Mouse (Mus musculus) liver, embryonic 14.5 days (tissue): Measurements from ENCODE around the gene Ivns1abp. TPM values are rescaled to one million over a fixed set of nuclear protein-coding genes. Genes with fewer than 3 reads are reported as not detected.

ENCODE experiments used
- ATAC-seq: fragments of 200-750 bp; cut with Nextera tagmentation; 2 replicates; pipeline ENCODE4 v1.8.0; 2017; ENCODE audit warnings: moderate number of reproducible peaks, mild to moderate bottlenecking, moderate library complexity; ENCODE audit not compliant: insufficient read depth
- DNase-seq, 3 experiments: peaks; one replicate each; pipeline ENCODE4 v3.0.0-alpha.2; 2012 to 2013; ENCODE audit warnings: low read depth in 3 of 3, low spot score in 3 of 3
- H3K27ac ChIP-seq: fragments of 300-500 bp; sonication (generic); 2 replicates; pipeline ENCODE4 v1.5.1; 2014; ENCODE audit warnings: moderate library complexity, mild to moderate bottlenecking, control low read depth, inconsistent platforms
- H3K27me3 ChIP-seq: fragments of 300-500 bp; sonication (generic); 2 replicates; pipeline ENCODE4 v1.6.1; 2014; ENCODE audit warnings: mild to moderate bottlenecking, low read length, moderate library complexity; ENCODE audit not compliant: control insufficient read depth, insufficient read depth
- H3K36me3 ChIP-seq: fragments of 300-500 bp; sonication (generic); replicated peaks from 2 replicates; pipeline ENCODE4 v1.6.1; 2014; ENCODE audit warnings: low read depth; ENCODE audit not compliant: control insufficient read depth, insufficient read depth
- H3K4me1 ChIP-seq, 2 experiments: fragments of 200-500 bp in 1 of 2; fragments of 300-500 bp in 1 of 2; sonication (generic) in 1 of 2; replicated peaks; 2 replicates each; pipeline ENCODE4 v1.6.1; 2012 to 2014; ENCODE audit warnings: antibody characterized with exemption in 1 of 2, inconsistent platforms in 1 of 2, low read length in 1 of 2; ENCODE audit not compliant: control insufficient read depth in 2 of 2, insufficient read depth in 2 of 2
- H3K4me2 ChIP-seq: fragments of 300-500 bp; sonication (generic); 2 replicates; pipeline ENCODE4 v1.6.1; 2014; ENCODE audit warnings: low read depth, mild to moderate bottlenecking, control low read depth, moderate library complexity
- H3K4me3 ChIP-seq, 2 experiments: fragments of 200-500 bp in 1 of 2; fragments of 300-500 bp in 1 of 2; sonication (generic) in 1 of 2; 2 replicates each; pipeline ENCODE4 v1.5.1; 2012 to 2014; ENCODE audit warnings: low read depth in 2 of 2, low read length in 2 of 2, mild to moderate bottlenecking in 2 of 2, control low read depth in 1 of 2, inconsistent platforms in 1 of 2, moderate library complexity in 1 of 2; ENCODE audit not compliant: insufficient read depth in 1 of 2
- H3K9ac ChIP-seq: fragments of 300-500 bp; sonication (generic); replicated peaks from 2 replicates; pipeline ENCODE4 v1.6.1; 2014; ENCODE audit warnings: mild to moderate bottlenecking, control low read depth, moderate library complexity
- H3K9me3 ChIP-seq: fragments of 300-500 bp; sonication (generic); 2 replicates; pipeline ENCODE4 v1.6.1; 2016; ENCODE audit warnings: low read length, mixed read lengths; ENCODE audit not compliant: control insufficient read depth
- CTCF ChIP-seq: IDR thresholded peaks from 2 replicates; pipeline ENCODE4 v1.5.1; 2016; ENCODE audit warnings: antibody characterized with exemption, low read depth, control low read depth
- EP300 ChIP-seq: IDR thresholded peaks from 2 replicates; pipeline ENCODE4 v1.6.1; 2016; ENCODE audit warnings: antibody characterized with exemption, low read depth
- WGBS: fragments of 180-500 bp; shearing (Covaris S2); extraction: QIAGEN DNeasy Blood & Tissue Kit; methylation state at CpG from one replicate; pipeline ENCODE4 v1.1.7; 2014; ENCODE audit not compliant: insufficient replicate concordance; 5-methylcytosine and 5-hydroxymethylcytosine counted together
- polyA plus RNA-seq, 2 experiments: library from polyadenylated mRNA; depleted of rRNA in 1 of 2; stranded (reverse) in 1 of 2; unstranded in 1 of 2; fragments of >200 nt; fragmentation: Nextera tagmentation in 1 of 2; extraction: Ambion mirVana in 1 of 2; gene quantifications; 2 replicates each; pipeline versions ENCODE4 v1.2.1 to v1.2.3; 2012 to 2014

Ivns1abp gene
- polyA plus RNA-seq, 2 experiments, result 57.0 to 68.6 TPM

GRCm38 (mm10) chr1:151409827-151410226 is 65.5 kb downstream of the Ivns1abp start:
- Histone ChIP-seq H3K4me3 (no peak overlapping the region), H3K4me2 (no peak overlapping the region), H3K36me3 (no peaks in the 10 kb centered on the region; the same call in 1 of the 2 replicates), H3K9me3 (no peaks in the 10 kb centered on the region), H3K27ac (no peak overlapping the region), H3K27me3 (no peaks in the 10 kb centered on the region), H3K9ac (no peak overlapping the region), H3K4me1 (no peaks in the 10 kb centered on the region)
- DNase-seq (no peak), ATAC-seq (no peak)
- WGBS, result 87% methylated on average over 3 of the region's 3 CpGs
- TF ChIP-seq CTCF, result no peak
- no peak for TF ChIP-seq EP300

Other genes with a start within 250 kb of the Ivns1abp start
- 2.0 and 2.1 TPM in 2 replicates for gene Gm47985, start 161.9 kb upstream of the Ivns1abp start, polyA plus RNA-seq (2012; rRNA removed)
- 1.7 and 2.2 TPM in 2 replicates for gene Gm47985, start 161.9 kb upstream of the Ivns1abp start, polyA plus RNA-seq (2014; fragmentation: Nextera tagmentation; extraction: Ambion mirVana)
- 0.92 and 1.4 TPM in 2 replicates for gene Gm8947, start 152.1 kb upstream of the Ivns1abp start, polyA plus RNA-seq (2012; rRNA removed)
- gene Gm8947, start 152.1 kb upstream of the Ivns1abp start, polyA plus RNA-seq (2014; fragmentation: Nextera tagmentation; extraction: Ambion mirVana), result 0.45 and 1.2 TPM in 2 replicates
- gene Gm47995, start 146.0 kb upstream of the Ivns1abp start, polyA plus RNA-seq (2012; rRNA removed), result 0.88 and 1.1 TPM in 2 replicates
- gene Gm47995, start 146.0 kb upstream of the Ivns1abp start, polyA plus RNA-seq (2014; fragmentation: Nextera tagmentation; extraction: Ambion mirVana), result 0.71 and 0.76 TPM in 2 replicates
- 1.2 and 1.5 TPM in 2 replicates for gene 3110040M04Rik, start 140.4 kb upstream of the Ivns1abp start, polyA plus RNA-seq (2012; rRNA removed)
- 1.2 and 1.3 TPM in 2 replicates for gene 3110040M04Rik, start 140.4 kb upstream of the Ivns1abp start, polyA plus RNA-seq (2014; fragmentation: Nextera tagmentation; extraction: Ambion mirVana)
- 0.42 and 0.52 TPM in 2 replicates for gene Gm47996, start 134.3 kb upstream of the Ivns1abp start, polyA plus RNA-seq (2012; rRNA removed)
- gene Gm47996, start 134.3 kb upstream of the Ivns1abp start, polyA plus RNA-seq (2014; fragmentation: Nextera tagmentation; extraction: Ambion mirVana), result 0.46 TPM in 1 of 2 replicates, not detected in the other
- gene Swt1, start 84.0 kb downstream of the Ivns1abp start, polyA plus RNA-seq (2012; rRNA removed), result 5.6 and 9.7 TPM in 2 replicates
- 19.1 and 19.7 TPM in 2 replicates for gene Swt1, start 84.0 kb downstream of the Ivns1abp start, polyA plus RNA-seq (2014; fragmentation: Nextera tagmentation; extraction: Ambion mirVana)
- gene Trmt1l, start 84.1 kb downstream of the Ivns1abp start, polyA plus RNA-seq (2012; rRNA removed), result 7.6 and 9.8 TPM in 2 replicates
- 11.8 and 13.8 TPM in 2 replicates for gene Trmt1l, start 84.1 kb downstream of the Ivns1abp start, polyA plus RNA-seq (2014; fragmentation: Nextera tagmentation; extraction: Ambion mirVana)
- 9.8 and 16.0 TPM in 2 replicates for gene Rnf2, start 156.5 kb downstream of the Ivns1abp start, polyA plus RNA-seq (2012; rRNA removed)
- gene Rnf2, start 156.5 kb downstream of the Ivns1abp start, polyA plus RNA-seq (2014; fragmentation: Nextera tagmentation; extraction: Ambion mirVana), result 18.6 and 20.5 TPM in 2 replicates
- gene Fam129a, start 226.7 kb downstream of the Ivns1abp start, polyA plus RNA-seq (2012; rRNA removed), result 1.1 and 1.5 TPM in 2 replicates
- 2.3 and 3.4 TPM in 2 replicates for gene Fam129a, start 226.7 kb downstream of the Ivns1abp start, polyA plus RNA-seq (2014; fragmentation: Nextera tagmentation; extraction: Ambion mirVana)